Mouse (Mus musculus) liver, embryonic 14.5 days (tissue): Measurements from ENCODE around the gene Spa17.

Experiments used
- CTCF ChIP-seq: IDR thresholded peaks from 2 replicates; pipeline ENCODE4 v1.5.1; 2016; ENCODE audit warnings: antibody characterized with exemption, low read depth, control low read depth
- EP300 ChIP-seq: IDR thresholded peaks from 2 replicates; pipeline ENCODE4 v1.6.1; 2016; ENCODE audit warnings: antibody characterized with exemption, low read depth

- TF ChIP-seq CTCF (no peak), EP300 (no peak)
Measured at GRCm38 (mm10) chr9:37567892-37568604, 45.5 kb downstream of the Spa17 start.
